Mouse (Mus musculus): Measurements from ENCODE around the gene Gm38431. TPM values are rescaled to one million over a fixed set of nuclear protein-coding genes. Genes with fewer than 3 reads are reported as not detected.

The Gm38431 gene
- 1.6 and 1.9 TPM in 2 replicates for polyA plus RNA-seq (2015; fragmentation: Nextera tagmentation; extraction: Ambion mirVana)

- Histone ChIP-seq H3K36me3 (ENCODE audit: control insufficient read depth, insufficient read depth) (peaks cover 21% of the 10 kb centered on the region), H3K27me3 (replicated peaks; ENCODE audit: control insufficient read depth, insufficient read depth, low read length) (no peaks in the 10 kb centered on the region), H3K4me3 (replicated peaks; ENCODE audit: low read length) (peak within 1 kb of the TSS; percentile 80), H3K4me1 (replicated peaks; ENCODE audit: control insufficient read depth, insufficient read depth, low read length) (peaks cover 20% of the 10 kb centered on the region), H3K4me2 (ENCODE audit: low read length) (peak within 1 kb of the TSS; percentile 85), H3K9me3 (ENCODE audit: control insufficient read depth, low read length) (no peaks in the 10 kb centered on the region), H3K27ac (ENCODE audit: low read length) (peak within 1 kb of the TSS; percentile 87), H3K9ac (replicated peaks; ENCODE audit: low read depth, low read length) (peak within 1 kb of the TSS; percentile 81)
- peak; percentile 100 for ATAC-seq
- under 1% methylated on average over 54 of the region's 54 CpGs for WGBS
These were observed at the start of gene Gm38431, which contains the start of gene Raver1 for GRCm38 (mm10) chr9:21091707-21092320. Gene Gm38431, minus strand, starts transcription at chr9:21091997. Gene Raver1, minus strand, starts transcription at chr9:21092008.

- Histone ChIP-seq H3K4me2 (ENCODE audit: low read length) (no peak overlapping the region), H3K9me3 (ENCODE audit: control insufficient read depth, low read length) (no peaks in the 10 kb centered on the region), H3K27me3 (replicated peaks; ENCODE audit: control insufficient read depth, insufficient read depth, low read length) (no peaks in the 10 kb centered on the region), H3K4me1 (replicated peaks; ENCODE audit: control insufficient read depth, insufficient read depth, low read length) (no peaks in the 10 kb centered on the region), H3K36me3 (ENCODE audit: control insufficient read depth, insufficient read depth) (peaks cover 33% of the 10 kb centered on the region), H3K27ac (ENCODE audit: low read length) (no peak overlapping the region), H3K9ac (replicated peaks; ENCODE audit: low read depth, low read length) (no peak overlapping the region), H3K4me3 (replicated peaks; ENCODE audit: low read length) (no peak overlapping the region)
- ATAC-seq, result no peak
- WGBS, result 85% methylated on average over 4 of the region's 4 CpGs
These were observed 46.6 kb upstream of the Gm38431 start for GRCm38 (mm10) chr9:21138386-21138785.

- Histone ChIP-seq H3K36me3 (ENCODE audit: control insufficient read depth, insufficient read depth) (peaks cover 25% of the 10 kb centered on the region), H3K4me1 (replicated peaks; ENCODE audit: control insufficient read depth, insufficient read depth, low read length) (no peaks in the 10 kb centered on the region), H3K9ac (replicated peaks; ENCODE audit: low read depth, low read length) (no peak overlapping the region), H3K9me3 (ENCODE audit: control insufficient read depth, low read length) (no peaks in the 10 kb centered on the region), H3K27ac (ENCODE audit: low read length) (no peak overlapping the region), H3K4me2 (ENCODE audit: low read length) (no peak overlapping the region), H3K4me3 (replicated peaks; ENCODE audit: low read length) (no peak overlapping the region), H3K27me3 (replicated peaks; ENCODE audit: control insufficient read depth, insufficient read depth, low read length) (no peaks in the 10 kb centered on the region)
- WGBS, result 54% methylated on average over 3 of the region's 3 CpGs
- ATAC-seq, result peak; percentile 43; the same call in 1 of the 2 replicates
These were observed 45.4 kb upstream of the Gm38431 start for GRCm38 (mm10) chr9:21137229-21137628.

- Histone ChIP-seq H3K4me2 (ENCODE audit: low read length) (no peak overlapping the region), H3K4me1 (replicated peaks; ENCODE audit: control insufficient read depth, insufficient read depth, low read length) (peaks cover 3% of the 10 kb centered on the region; the same call in 1 of the 2 replicates), H3K27ac (ENCODE audit: low read length) (no peak overlapping the region), H3K4me3 (replicated peaks; ENCODE audit: low read length) (no peak overlapping the region), H3K27me3 (replicated peaks; ENCODE audit: control insufficient read depth, insufficient read depth, low read length) (no peaks in the 10 kb centered on the region), H3K36me3 (ENCODE audit: control insufficient read depth, insufficient read depth) (peaks cover 24% of the 10 kb centered on the region), H3K9me3 (ENCODE audit: control insufficient read depth, low read length) (no peaks in the 10 kb centered on the region), H3K9ac (replicated peaks; ENCODE audit: low read depth, low read length) (no peak overlapping the region)
- no peak for ATAC-seq
- WGBS, result 82% methylated on average over 6 of the region's 6 CpGs
These were observed 44.6 kb upstream of the Gm38431 start for GRCm38 (mm10) chr9:21136401-21136800.

GRCm38 (mm10) chr9:21135941-21136381, 44.2 kb upstream of the Gm38431 start:
- Histone ChIP-seq H3K4me3 (replicated peaks; ENCODE audit: low read length) (no peak overlapping the region), H3K27ac (ENCODE audit: low read length) (no peak overlapping the region), H3K36me3 (ENCODE audit: control insufficient read depth, insufficient read depth) (peaks cover 19% of the 10 kb centered on the region), H3K27me3 (replicated peaks; ENCODE audit: control insufficient read depth, insufficient read depth, low read length) (no peaks in the 10 kb centered on the region), H3K4me1 (replicated peaks; ENCODE audit: control insufficient read depth, insufficient read depth, low read length) (peaks cover 3% of the 10 kb centered on the region; the same call in 1 of the 2 replicates), H3K9me3 (ENCODE audit: control insufficient read depth, low read length) (no peaks in the 10 kb centered on the region), H3K4me2 (ENCODE audit: low read length) (no peak overlapping the region), H3K9ac (replicated peaks; ENCODE audit: low read depth, low read length) (no peak overlapping the region)
- ATAC-seq, result no peak
- 88% methylated on average over 1 of the region's 1 CpGs for WGBS

- ATAC-seq, result no peak
- no peak overlapping the region for H3K4me2 ChIP-seq (ENCODE audit: low read length)
- peaks cover 7% of the 10 kb centered on the region for H3K4me1 ChIP-seq (replicated peaks; ENCODE audit: control insufficient read depth, insufficient read depth, low read length)
- H3K27ac ChIP-seq (ENCODE audit: low read length), result no peak overlapping the region
- no peak overlapping the region for H3K4me3 ChIP-seq (replicated peaks; ENCODE audit: low read length)
- H3K27me3 ChIP-seq (replicated peaks; ENCODE audit: control insufficient read depth, insufficient read depth, low read length), result no peaks in the 10 kb centered on the region
- H3K36me3 ChIP-seq (ENCODE audit: control insufficient read depth, insufficient read depth), result peaks cover 14% of the 10 kb centered on the region
- no peaks in the 10 kb centered on the region for H3K9me3 ChIP-seq (ENCODE audit: control insufficient read depth, low read length)
- no peak overlapping the region for H3K9ac ChIP-seq (replicated peaks; ENCODE audit: low read depth, low read length)
- 65% methylated on average over 4 of the region's 4 CpGs for WGBS
These were observed 43.6 kb upstream of the Gm38431 start for GRCm38 (mm10) chr9:21135329-21135890.

- ATAC-seq, result no peak
- H3K27ac ChIP-seq (ENCODE audit: low read length), result no peak overlapping the region
- 76% methylated on average over 9 of the region's 9 CpGs for WGBS
- peaks cover 8% of the 10 kb centered on the region; the same call in 1 of the 2 replicates for H3K36me3 ChIP-seq (ENCODE audit: control insufficient read depth, insufficient read depth)
- peaks cover 9% of the 10 kb centered on the region for H3K4me1 ChIP-seq (replicated peaks; ENCODE audit: control insufficient read depth, insufficient read depth, low read length)
- H3K9me3 ChIP-seq (ENCODE audit: control insufficient read depth, low read length), result no peaks in the 10 kb centered on the region
- H3K4me3 ChIP-seq (replicated peaks; ENCODE audit: low read length), result no peak overlapping the region
- no peaks in the 10 kb centered on the region for H3K27me3 ChIP-seq (replicated peaks; ENCODE audit: control insufficient read depth, insufficient read depth, low read length)
- no peak overlapping the region for H3K4me2 ChIP-seq (ENCODE audit: low read length)
- no peak overlapping the region for H3K9ac ChIP-seq (replicated peaks; ENCODE audit: low read depth, low read length)
These were observed 43.0 kb upstream of the Gm38431 start for GRCm38 (mm10) chr9:21134595-21135328.

GRCm38 (mm10) chr9:21133064-21133707, 41.4 kb upstream of the Gm38431 start:
- Histone ChIP-seq H3K9ac (replicated peaks; ENCODE audit: low read depth, low read length) (no peak overlapping the region), H3K9me3 (ENCODE audit: control insufficient read depth, low read length) (no peaks in the 10 kb centered on the region), H3K4me3 (replicated peaks; ENCODE audit: low read length) (no peak overlapping the region), H3K27ac (ENCODE audit: low read length) (no peak overlapping the region), H3K4me2 (ENCODE audit: low read length) (no peak overlapping the region), H3K36me3 (ENCODE audit: control insufficient read depth, insufficient read depth) (peaks cover 2% of the 10 kb centered on the region; the same call in 1 of the 2 replicates), H3K4me1 (replicated peaks; ENCODE audit: control insufficient read depth, insufficient read depth, low read length) (peaks cover 9% of the 10 kb centered on the region), H3K27me3 (replicated peaks; ENCODE audit: control insufficient read depth, insufficient read depth, low read length) (no peaks in the 10 kb centered on the region)
- WGBS, result 89% methylated on average over 9 of the region's 9 CpGs
- no peak for ATAC-seq

All from forebrain, embryonic 16.5 days (tissue).